Mouse (Mus musculus): ENCODE measurements at regions not wholly inside any gene's neighbourhood (a gene's known extent, or its start where the extent isn't known, plus 50 kb on each side); places are given as distances from the start of the nearest gene placed in this dataset.
"Not testable (repeated sequence)": the region's sequence is repeated elsewhere in the genome, so short reads cannot be mapped to it uniquely, and the experiment has no call there.

- DNase-seq: no peak
Observed at GRCm38 (mm10) chr16:55515228-55515696, 217.5 kb upstream of the Zpld1 start.

GRCm38 (mm10) chr16:55514448-55515200 lies 216.8 kb upstream of the Zpld1 start:
- no peak for DNase-seq

- no peak for DNase-seq
Observed at GRCm38 (mm10) chr16:55504796-55505413, 207.1 kb upstream of the Zpld1 start.

- no peak for DNase-seq
Observed at GRCm38 (mm10) chr16:55504274-55504673, 206.5 kb upstream of the Zpld1 start.

- DNase-seq: no peak
Observed at GRCm38 (mm10) chr16:55503273-55503672, 205.5 kb upstream of the Zpld1 start.

GRCm38 (mm10) chr16:55499831-55500230 lies 202.0 kb upstream of the Zpld1 start:
- DNase-seq: not testable (repeated sequence)

GRCm38 (mm10) chr16:55495051-55495450 lies 197.3 kb upstream of the Zpld1 start:
- no peak for DNase-seq

- no peak for DNase-seq
Observed at GRCm38 (mm10) chr16:55494162-55494561, 196.4 kb upstream of the Zpld1 start.

- DNase-seq: no peak
Observed at GRCm38 (mm10) chr16:55492111-55492510, 194.3 kb upstream of the Zpld1 start.

GRCm38 (mm10) chr16:55484391-55484790 lies 186.6 kb upstream of the Zpld1 start:
- no peak for DNase-seq

- no peak for DNase-seq
Observed at GRCm38 (mm10) chr16:55480745-55481144, 183.0 kb upstream of the Zpld1 start.

- DNase-seq: no peak
Observed at GRCm38 (mm10) chr16:55480304-55480703, 182.5 kb upstream of the Zpld1 start.

GRCm38 (mm10) chr16:55476544-55477208 lies 178.9 kb upstream of the Zpld1 start:
- DNase-seq: no peak

- DNase-seq: no peak
Observed at GRCm38 (mm10) chr16:55474950-55475525, 177.3 kb upstream of the Zpld1 start.

- DNase-seq: no peak
Observed at GRCm38 (mm10) chr16:55471396-55471795, 173.6 kb upstream of the Zpld1 start.

GRCm38 (mm10) chr16:55470721-55471120 lies 172.9 kb upstream of the Zpld1 start:
- no peak for DNase-seq

- DNase-seq: no peak
Observed at GRCm38 (mm10) chr16:55469703-55470102, 171.9 kb upstream of the Zpld1 start.

GRCm38 (mm10) chr16:55468833-55469458 lies 171.2 kb upstream of the Zpld1 start:
- DNase-seq: peak; percentile 82

GRCm38 (mm10) chr16:55460519-55460918 lies 162.7 kb upstream of the Zpld1 start:
- DNase-seq: no peak

GRCm38 (mm10) chr16:55447581-55447980 lies 149.8 kb upstream of the Zpld1 start:
- DNase-seq: no peak

- DNase-seq: no peak
Observed at GRCm38 (mm10) chr16:55442821-55443581, 145.2 kb upstream of the Zpld1 start.

Measured in right cerebral cortex, postnatal 25 days (tissue).